Mouse (Mus musculus) spleen, adult 2 months (tissue): ENCODE measurements around the gene Ccdc185.

Source experiments
- CTCF ChIP-seq: fragments of 200-500 bp; IDR thresholded peaks from 2 replicates; pipeline ENCODE4 v1.5.1; 2011; ENCODE audit warnings: mild to moderate bottlenecking, inconsistent platforms; ENCODE audit not compliant: insufficient read depth, insufficient read length, insufficient replicate concordance; ENCODE audit errors: extremely low read depth
- POLR2A ChIP-seq: fragments of 200-500 bp; IDR thresholded peaks from 2 replicates; pipeline ENCODE4 v1.6.1; 2011; ENCODE audit warnings: low read depth, low read length, inconsistent platforms

DNA sequence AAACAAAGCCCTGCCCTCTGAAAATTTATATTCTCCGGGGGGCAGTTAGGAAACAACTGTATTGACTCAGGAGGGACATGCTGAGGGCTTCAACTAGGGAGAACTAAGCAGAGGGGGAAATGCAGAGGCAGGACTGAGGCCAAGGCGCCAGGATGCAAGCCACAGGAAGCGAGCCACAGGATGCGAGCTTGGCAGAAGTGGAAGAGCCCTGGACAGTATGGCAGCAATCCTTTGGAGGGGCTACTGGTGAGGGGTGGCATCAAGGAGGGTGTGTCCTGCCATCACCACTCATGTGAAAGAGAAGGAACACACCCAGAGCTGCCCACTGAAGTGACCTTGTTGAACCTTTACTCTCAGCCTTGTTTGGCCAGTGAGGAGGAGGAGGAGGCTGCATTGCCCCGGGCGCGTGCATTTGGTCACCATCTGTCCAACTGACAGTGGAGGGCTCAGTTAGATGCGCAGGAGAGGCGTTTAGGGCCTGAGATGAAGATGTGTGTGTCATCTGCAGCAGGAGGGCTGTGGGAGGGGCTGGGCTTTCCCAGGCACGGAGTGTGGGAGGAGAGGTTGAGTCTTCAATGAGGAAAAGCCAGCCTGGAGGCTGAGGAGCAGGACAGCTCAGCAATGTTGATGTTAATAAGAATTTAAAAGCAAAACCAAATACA lies 27.9 kb upstream of the Ccdc185 start:
- TF ChIP-seq CTCF (no peak), POLR2A (no peak)
